12 mouse cellular contexts compared by ENCODE assay signal in genomic region chr11:90363821-90364497, GRCm38 (mm10). TPM values are rescaled to one million over a fixed set of nuclear protein-coding genes. Genes with fewer than 3 reads are reported as not detected.
DNase-seq lines count a peak whose midpoint lies in the region; ATAC-seq lines count a peak whose summit lies in the region.
"Had no signal": no experiment of that assay in that cellular context is flagged by ENCODE, and none has a peak within 500 bp of the region (broad histone marks: within the 10 kb centered on the region; RNA-seq: fewer than 3 reads in every experiment).

No protein-coding gene starts in this region.

- H3K27me3 ChIP-seq in liver, embryonic 16.5 days (ENCODE audit: control insufficient read depth, insufficient read depth, low read depth, low read length), result no peaks in the 10 kb centered on the region
- H3K27me3 ChIP-seq: neural tube, embryonic 15.5 days had no signal

- H3K4me1 ChIP-seq in liver, embryonic 16.5 days (ENCODE audit: control insufficient read depth, low read depth, low read length), result peaks cover 9% of the 10 kb centered on the region

- intact Hi-C loops in left cerebral cortex, postnatal 14 days (cut with DNase I), result no loop called here

- H3K27ac ChIP-seq in liver, embryonic 16.5 days (ENCODE audit: low read length), result peak overlapping the region; percentile 70
- H3K27ac ChIP-seq: forebrain, embryonic 10.5 days; heart, embryonic 10.5 days; neural tube, embryonic 15.5 days had no signal

- H3K36me3 ChIP-seq in liver, embryonic 16.5 days (ENCODE audit: control insufficient read depth, insufficient read depth), result no peaks in the 10 kb centered on the region
- H3K36me3 ChIP-seq: forebrain, embryonic 10.5 days; heart, embryonic 10.5 days; neural tube, embryonic 15.5 days had no signal

- WGBS in liver, embryonic 16.5 days (ENCODE audit: insufficient replicate concordance), result 56% methylated on average over 10 of the region's 10 CpGs

- DNase-seq in adrenal gland, postnatal 10 days, result peak; percentile 67
- peak; percentile 48 to 58 for DNase-seq in adrenal gland, postnatal 36 days
- DNase-seq in kidney, postnatal 10 days, result peak; percentile 53
- no peak for DNase-seq in left cerebral cortex, postnatal 14 days (ENCODE audit: low spot score in 2 of 2)
- no peak for DNase-seq in urinary bladder, adult 18-20 months (ENCODE audit: low spot score in 2 of 2)
- DNase-seq in urinary bladder, postnatal 4 days (ENCODE audit: low spot score in 2 of 2), result no peak
- DNase-seq: cerebellum, adult 2 months had no signal

- peak; percentile 89 for ATAC-seq in liver, embryonic 16.5 days (ENCODE audit: low read depth)
- ATAC-seq: Patski had no signal

- 0 out of 2 replicates have a peak overlapping the region, but pooled peaks have one; percentile 17 for H3K4me2 ChIP-seq in liver, embryonic 16.5 days (ENCODE audit: low read depth, low read length)
- H3K4me2 ChIP-seq: neural tube, embryonic 15.5 days had no signal

- H3K9ac ChIP-seq in liver, embryonic 16.5 days (ENCODE audit: low read depth, low read length), result no peak overlapping the region
- H3K9ac ChIP-seq: neural tube, embryonic 15.5 days had no signal

- H3K9me3 ChIP-seq in liver, embryonic 16.5 days (replicated peaks; ENCODE audit: control insufficient read depth, low read length), result no peaks in the 10 kb centered on the region
- H3K9me3 ChIP-seq: forebrain, embryonic 10.5 days; heart, embryonic 10.5 days; neural tube, embryonic 15.5 days had no signal

- H3K4me3 ChIP-seq in liver, embryonic 16.5 days (ENCODE audit: low read depth, low read length), result no peak overlapping the region
- H3K4me3 ChIP-seq: forebrain, embryonic 10.5 days; heart, embryonic 10.5 days; neural tube, embryonic 15.5 days had no signal

RNA-seq across cellular contexts. Expression of gene Hlf, which starts 26.7 kb away (rescaled TPM):
- total RNA-seq in adrenal gland, postnatal 10 days (2021), result 10 to 100 TPM; 22.5 to 22.8 TPM
- total RNA-seq in adrenal gland, postnatal 36 days (2021), result 10 to 100 TPM in 1 of 2 experiments, 1 to 10 TPM in 1; 10.0 to 13.7 TPM
- polyA plus RNA-seq in liver, embryonic 16.5 days (2015; fragmentation: Nextera tagmentation; extraction: Ambion mirVana), result 6.0 and 7.1 TPM in 2 replicates
- total RNA-seq in left cerebral cortex, postnatal 14 days (2021), result 10 to 100 TPM; 82.2 to 96.9 TPM

Comparison
In these comparisons a context has a peak if more than half of its experiments do, and no peak if none do; other contexts are left out.
1. DNase-seq: peak in adrenal gland, postnatal 10 days (single experiment), adrenal gland, postnatal 36 days (2 of 2) and kidney, postnatal 10 days (single experiment); none in left cerebral cortex, postnatal 14 days (0 of 2), urinary bladder, adult 18-20 months (0 of 2) and urinary bladder, postnatal 4 days (0 of 2).